Mouse (Mus musculus) CD4-positive, CD25-positive, alpha-beta regulatory T cell, adult 4 months (primary cell): ENCODE data around the gene A830005F24Rik. TPM values are rescaled to one million over a fixed set of nuclear protein-coding genes. Genes with fewer than 3 reads are reported as not detected.

Source experiments
- ATAC-seq: one replicate; pipeline ENCODE4 v1.8.0; 2017
- polyA plus RNA-seq, 2 experiments: library from polyadenylated mRNA; unstranded; fragments of 100-300 nt; shearing (Covaris generic); gene quantifications; one replicate each; pipeline ENCODE4 v1.2.1; 2017

A830005F24Rik gene
- polyA plus RNA-seq, 2 experiments from 2014 or later, result 3.5 to 4.5 TPM

DNA sequence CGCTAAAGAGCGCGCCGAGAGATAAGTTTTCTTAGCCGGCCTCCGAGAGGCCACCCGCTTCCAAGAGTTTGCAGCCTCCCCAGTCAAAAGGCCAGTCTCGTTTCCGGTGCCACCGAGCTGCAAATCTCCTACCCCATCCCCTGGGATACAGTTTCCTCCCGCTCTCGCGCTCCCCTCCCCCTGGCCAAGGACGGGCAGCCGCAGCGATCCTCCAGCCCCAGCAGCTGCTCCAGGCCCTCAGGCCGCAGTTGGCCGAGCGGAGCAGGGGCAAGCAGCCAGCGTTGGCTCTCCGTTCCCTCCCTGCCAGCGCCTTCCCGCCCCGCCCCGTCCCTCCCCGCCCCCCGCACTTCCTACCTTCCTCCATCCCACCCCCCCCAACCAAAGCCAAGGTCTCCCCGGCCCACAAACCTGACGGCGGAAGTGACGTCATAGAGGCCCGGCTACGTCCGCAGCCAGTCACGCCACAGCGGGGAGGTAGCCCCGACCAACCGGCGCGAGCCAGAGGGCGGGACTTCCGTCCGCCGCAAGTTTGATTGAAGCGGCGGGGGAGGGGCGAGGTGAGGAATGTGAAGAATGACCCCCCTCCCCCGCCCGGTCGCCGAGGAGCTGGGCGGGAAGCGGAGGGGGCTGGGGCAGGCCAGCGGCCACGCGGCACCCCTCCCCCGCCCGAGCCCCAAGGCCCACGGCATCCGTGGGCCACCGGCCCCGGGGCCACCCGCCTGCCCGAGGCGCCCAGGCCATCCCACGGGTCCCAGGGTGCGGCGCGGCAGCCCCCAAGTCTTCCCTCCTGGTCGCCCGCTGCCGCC is 32.3 kb downstream of the A830005F24Rik start:
- peak; percentile 74 for ATAC-seq

DNA sequence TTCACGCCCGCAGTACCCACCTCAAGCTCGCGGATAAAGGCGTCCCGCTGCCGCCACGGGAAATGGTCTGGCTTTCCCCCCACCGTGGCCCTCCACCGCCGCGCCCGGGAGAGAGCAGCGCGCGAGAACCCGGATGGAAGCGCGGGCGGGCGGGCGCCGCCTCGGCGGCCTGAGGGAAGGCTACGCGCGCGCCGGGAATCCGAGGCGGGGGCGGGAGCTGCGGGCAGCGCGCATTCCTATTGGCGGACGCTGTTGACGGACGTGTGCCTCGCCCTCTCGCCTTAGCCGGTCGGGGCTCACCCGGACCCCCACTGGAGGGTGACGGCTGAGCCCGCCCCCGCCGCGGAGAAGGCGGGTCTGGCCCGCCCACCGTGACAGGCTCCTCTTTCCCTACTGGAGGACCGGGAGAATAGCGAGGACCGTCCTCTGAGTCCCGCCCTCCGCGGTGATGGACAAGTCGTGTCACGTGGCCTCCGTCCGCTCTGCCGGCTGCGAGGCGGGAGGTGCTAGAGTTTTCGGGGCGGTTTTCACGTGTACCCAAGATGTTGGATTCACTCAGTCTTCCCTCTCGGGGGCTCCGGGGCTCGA is 33.1 kb downstream of the A830005F24Rik start:
- peak; percentile 87 for ATAC-seq

DNA sequence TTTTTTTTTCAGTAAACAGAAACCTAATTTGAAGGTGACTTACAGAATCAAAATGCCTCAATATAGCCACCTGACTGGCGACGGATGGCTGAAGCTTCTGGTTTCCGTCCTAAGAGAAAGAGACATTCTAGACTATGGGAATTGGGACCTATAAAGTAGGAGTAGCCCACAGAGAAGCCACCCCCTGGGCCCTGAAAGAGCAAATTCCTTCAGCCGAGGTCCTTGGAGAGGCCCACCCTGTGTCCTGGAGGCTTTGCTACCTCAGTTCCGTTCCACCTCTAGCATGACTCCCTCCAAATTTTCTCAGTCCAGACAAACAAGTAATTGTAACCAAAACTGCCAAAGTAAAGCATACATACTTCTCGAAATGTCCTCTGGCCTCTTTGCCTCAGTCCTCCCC is 34.3 kb downstream of the A830005F24Rik start:
- ATAC-seq, result no peak

DNA sequence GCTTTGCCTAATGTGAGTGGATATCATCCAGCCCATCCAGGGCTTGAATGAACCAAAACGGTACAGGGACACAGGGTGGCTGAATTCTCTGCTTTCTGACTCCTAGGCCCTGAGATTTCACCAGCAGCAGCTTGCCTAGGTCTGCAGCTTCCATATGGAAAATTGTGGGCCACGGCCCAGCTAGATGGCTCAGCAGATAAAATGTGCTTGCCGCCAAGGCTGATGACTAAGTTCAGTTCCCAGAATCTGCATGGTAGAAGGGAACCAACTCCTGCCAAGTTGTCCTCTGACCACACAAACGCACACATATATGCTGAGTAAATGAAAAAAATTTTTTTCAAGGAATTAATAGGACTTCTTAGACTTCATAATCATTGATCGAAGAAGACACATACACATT is 34.9 kb downstream of the A830005F24Rik start:
- no peak for ATAC-seq

DNA sequence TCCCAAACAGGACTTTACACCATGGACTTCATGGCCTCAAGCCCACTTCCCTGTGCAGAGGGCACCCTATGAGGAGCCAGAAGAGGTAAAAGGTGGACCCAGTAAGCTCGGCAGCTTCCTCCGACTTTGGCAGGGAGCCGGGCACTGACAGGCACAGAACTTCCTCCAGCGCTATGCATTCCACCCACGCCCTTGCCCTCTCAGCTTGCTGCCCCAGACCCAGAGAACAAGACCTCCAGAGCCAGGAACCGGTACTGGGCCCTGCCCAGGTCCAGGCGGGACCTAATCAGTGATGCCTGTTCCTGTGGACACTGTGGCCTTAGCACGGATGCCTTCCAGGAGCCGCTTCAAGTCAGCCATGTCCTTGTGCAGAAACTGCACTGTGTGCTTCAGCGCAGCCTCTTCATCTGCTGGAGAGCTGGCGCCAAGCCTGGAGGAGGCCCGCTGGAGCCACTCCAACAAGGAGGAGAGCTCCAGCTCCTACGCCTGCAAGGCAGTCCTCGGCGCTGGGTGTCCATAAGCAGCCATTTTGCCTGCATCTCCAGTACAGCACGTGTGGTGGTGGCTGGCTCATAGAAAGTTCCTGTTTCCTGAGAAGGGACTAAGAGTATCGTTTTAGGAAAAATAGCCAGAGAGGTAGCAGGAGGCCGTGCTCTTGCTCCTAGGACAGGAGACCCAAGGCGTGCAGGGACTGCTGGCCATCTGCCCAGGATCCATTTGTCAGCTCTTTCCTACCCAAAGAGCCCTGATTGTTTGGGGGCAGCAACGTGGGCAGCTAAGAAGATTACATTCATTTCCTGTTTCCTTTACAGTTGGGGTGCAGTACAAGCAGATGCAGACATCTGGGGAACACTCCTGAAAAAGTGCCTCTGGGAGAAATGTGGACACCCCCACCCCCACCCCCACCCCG is 39.1 kb downstream of the A830005F24Rik start:
- peak; percentile 67 for ATAC-seq

DNA sequence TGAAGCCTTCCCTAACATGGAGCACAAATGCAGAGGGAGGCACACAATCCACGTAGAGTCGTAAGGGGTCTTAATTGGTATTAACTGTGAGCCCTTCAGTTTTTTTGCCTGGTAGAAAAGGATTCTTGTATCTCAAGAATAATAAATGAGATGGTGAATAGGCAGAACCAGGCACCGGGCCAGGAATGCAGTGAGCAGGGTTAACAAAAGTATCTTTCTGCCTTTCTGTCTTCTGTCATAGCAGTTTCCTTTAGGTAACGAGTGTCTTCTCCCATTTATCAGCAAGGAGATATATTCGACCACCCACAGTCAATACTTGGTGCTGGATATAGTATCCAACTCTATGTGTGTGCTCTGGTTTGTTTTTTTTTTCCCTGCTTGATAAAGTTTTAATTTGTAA is 40.1 kb downstream of the A830005F24Rik start:
- no peak for ATAC-seq

DNA sequence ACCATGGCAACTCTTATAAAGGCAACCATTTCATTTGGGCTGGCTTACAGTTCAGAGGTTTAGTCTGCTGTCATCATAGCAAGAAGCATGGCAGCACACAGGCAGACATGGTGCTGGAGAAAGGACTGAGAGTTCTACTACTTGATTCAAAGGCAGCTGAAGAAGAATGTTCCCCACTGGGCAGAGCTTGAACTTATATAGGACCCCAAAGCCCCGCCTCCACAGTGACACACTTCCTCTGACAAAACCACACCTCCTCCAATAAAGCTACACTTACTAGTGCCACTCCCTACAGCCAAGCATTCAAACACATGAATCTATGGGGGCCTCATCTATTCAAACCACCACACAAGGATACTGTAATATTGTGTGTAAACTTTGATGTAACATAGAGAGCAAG is 41.2 kb downstream of the A830005F24Rik start:
- no peak for ATAC-seq

DNA sequence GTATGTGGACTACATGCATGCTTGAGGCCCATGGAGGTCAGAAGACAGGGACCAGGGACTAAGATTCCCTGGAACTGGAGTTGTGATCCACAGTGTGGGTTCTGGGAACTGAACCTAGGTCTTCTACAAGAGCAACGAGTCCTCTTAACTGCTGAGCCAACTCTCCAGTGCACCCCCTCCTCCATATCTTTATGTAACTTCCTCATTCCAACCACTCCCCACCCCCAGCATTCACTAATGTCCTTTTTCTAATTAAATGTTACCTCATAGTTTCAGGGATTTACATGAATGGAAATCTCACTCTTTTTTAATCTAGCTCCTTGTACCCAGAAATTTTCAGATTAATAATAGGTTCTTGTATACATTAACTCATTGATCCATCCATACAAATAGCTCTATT is 42.6 kb downstream of the A830005F24Rik start:
- no peak for ATAC-seq

DNA sequence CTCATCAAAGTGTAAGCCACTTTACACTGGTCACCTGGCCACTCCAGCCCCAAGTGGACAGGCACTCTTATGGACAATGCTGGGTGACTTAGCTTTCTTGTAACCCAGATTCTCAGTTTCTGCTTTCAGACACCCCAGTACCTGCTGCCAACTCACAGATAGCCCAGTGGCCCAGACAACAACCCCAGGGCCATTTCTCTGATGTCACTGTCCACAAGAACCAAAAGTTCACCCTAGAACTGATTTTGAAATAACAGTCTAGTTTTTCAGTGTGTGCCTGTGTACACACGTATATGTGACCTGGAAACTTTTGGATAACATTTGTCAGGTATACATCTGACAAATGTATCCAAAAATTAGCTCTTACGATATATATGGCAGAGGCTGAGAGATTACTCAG is 48.1 kb downstream of the A830005F24Rik start:
- ATAC-seq, result no peak

DNA sequence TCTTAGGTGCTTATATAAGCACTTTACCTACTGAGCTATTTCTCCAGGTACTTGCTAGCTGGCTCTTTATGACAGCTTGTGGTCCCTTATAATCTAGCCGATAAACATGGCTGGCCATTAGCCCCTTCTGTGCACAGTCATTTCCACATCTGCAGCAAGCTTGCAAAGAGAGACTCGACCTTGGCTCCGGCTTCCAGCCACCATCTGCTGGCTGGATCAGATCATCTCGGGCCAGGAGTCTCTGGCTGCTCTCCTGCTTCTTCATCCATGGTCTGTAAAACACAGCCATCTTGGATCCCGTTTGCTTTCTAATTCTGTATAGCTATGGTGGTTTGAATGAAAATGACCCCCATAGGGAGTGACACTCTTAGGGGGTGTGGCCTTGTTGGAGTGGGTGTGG is 49.0 kb downstream of the A830005F24Rik start:
- no peak for ATAC-seq

Other genes with a start within 250 kb of the A830005F24Rik start
- 10 to 100 TPM; 14.7 to 18.3 TPM for gene Zfp169, start 119 bp upstream of the A830005F24Rik start, polyA plus RNA-seq
- gene Ptpdc1, start 112.1 kb downstream of the A830005F24Rik start, polyA plus RNA-seq, result 1 to 10 TPM in 1 of 2 experiments, under 1 TPM in 1; 0.79 to 1.6 TPM
- not detected for gene Barx1, start 149.4 kb downstream of the A830005F24Rik start, polyA plus RNA-seq